Mouse (Mus musculus) MEL-GATA-1-ER (cell line): ENCODE measurements around the gene Mplkip.

ENCODE experiments used
- DNase-seq: peaks from one replicate; pipeline ENCODE4 v3.0.0-alpha.2; 2012; ENCODE audit warnings: low read depth; ENCODE audit errors: extremely low read depth

Mplkip gene

DNA sequence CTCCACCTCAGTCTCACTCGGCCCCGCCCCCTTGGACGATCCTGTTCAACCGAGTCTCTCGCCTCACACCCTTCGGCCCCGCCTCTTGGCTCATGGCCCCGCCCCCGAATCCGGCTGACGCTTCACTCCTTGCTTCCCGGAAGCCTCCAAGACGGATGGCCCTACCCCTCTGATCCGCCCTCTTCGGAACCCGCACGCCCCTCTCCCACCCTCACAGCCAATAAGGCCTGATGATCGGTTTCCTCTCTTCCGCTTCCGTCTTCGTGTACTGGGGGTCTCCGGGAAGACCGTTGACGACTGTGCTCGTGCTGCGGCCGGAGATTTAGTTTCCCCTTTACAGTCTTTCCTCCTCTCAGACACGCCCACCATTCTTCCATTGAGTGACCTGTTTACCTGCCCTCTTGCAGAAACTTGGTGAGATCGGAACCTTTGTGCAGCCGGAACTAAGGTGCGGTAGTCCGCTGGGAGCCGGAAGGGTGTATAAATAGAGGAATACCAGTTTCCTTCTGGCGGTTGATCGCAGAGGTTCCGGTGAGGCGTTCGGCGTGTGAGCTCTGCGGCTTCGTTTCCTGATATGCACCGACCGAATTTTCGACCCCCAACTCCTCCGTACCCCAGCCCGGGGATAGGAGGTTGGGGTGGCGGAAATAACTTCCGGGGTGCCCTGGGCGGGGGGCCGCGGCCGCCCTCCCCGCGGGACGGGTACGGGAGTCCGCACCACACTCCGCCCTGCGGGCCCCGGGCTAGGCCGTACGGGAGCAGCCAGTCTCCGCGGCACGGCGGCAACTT is at the start of gene Mplkip, which contains the start of gene Sugct:
Mplkip (plus strand) TSS at position 282 of the 789 bp plus-strand sequence.
Sugct (minus strand) TSS at position 643 of the 789 bp plus-strand sequence.
- peak; percentile 97 for DNase-seq

DNA sequence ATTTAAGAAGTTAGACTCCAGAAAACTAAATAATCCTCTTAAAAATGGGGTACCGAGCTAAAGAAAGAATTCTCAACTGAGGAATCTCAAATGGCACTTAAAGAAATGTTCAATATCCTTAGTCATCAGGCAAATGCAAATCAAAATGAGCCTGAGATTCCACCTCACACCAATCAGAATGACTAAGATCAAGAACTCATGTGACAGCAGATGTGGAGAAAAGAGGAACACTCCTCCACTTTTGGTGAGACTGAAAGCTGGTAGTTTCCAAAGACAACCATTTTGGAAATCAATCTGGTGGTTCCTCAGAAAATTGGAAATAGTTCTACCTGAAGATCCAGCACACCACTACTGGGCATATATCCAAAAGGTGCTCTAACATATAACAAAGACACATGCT is 27.6 kb upstream of the Mplkip start:
- DNase-seq: no peak

DNA sequence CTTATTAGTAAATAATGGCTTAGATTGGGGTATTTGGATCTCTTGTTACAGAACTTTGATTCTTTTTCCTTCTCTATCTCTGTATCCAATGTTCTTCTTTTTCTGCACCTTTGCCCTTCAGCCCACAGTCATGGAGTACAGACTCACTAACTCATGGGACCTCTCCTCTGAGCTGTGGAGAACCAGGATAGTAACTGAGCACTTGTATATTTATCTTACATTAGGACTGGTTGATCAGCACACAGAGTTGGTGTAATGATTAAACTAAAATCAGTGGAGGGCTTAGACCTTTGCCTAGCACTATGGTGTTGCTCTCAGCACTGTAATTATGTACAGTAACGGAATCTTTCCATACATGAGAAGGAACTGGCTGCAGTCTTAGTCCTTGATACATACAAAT is 23.9 kb upstream of the Mplkip start:
- DNase-seq: no peak

DNA sequence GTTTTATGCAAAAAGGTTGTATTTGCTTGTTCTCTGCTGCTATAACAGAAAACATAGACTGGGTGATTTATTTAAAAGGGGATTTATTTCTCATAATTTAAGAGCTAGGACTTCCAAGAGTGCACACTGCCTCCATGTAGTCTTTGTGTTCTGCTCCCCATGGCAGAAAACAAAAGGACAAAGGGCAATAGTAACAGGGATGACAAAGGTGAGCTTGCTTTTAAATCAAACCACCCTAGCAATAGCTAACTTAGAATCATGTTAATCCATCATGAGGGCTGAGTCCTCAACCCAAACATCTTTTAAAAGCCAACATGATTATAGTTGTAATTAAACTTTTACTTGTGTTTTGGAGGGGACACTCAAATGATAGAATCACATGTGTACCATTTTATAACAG is 5.5 kb upstream of the Mplkip start:
- no peak for DNase-seq

DNA sequence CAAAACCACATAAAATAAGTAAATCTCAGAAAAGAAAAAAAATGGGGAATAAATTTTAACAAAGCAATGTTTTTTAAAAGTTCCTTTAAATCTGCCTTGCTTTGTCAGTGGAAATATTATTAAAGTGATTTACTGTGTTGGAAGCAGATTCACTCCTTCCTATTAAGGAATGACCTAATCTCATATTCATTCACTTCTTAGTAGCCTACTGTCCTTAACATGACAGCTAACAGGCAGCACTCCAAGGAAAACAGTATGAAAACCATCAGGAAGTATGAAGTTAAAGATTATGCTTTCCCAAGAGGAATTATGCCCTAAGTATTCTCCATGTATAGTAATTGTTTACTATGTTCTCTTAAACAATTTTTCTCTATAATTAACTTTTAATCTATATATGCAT is 4.3 kb upstream of the Mplkip start:
- DNase-seq: no peak

DNA sequence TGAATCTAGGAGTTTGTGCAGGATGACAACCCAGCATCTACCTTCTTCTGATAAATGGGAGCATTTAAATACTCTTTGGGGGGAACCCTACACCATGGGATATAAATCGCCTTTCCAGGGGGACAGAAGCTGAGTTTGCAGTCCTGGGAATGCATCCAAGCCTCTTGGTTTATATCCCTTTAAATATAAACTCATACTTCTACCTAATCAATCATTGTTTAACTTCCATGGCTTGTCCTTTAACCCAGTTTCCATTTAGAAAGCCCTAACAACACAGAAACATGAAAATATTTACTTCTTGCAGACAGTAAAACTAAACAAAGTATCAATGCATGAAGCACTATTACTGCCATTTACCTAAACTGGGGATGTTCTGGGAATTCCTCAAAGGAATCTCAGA is 3.6 kb upstream of the Mplkip start:
- no peak for DNase-seq

DNA sequence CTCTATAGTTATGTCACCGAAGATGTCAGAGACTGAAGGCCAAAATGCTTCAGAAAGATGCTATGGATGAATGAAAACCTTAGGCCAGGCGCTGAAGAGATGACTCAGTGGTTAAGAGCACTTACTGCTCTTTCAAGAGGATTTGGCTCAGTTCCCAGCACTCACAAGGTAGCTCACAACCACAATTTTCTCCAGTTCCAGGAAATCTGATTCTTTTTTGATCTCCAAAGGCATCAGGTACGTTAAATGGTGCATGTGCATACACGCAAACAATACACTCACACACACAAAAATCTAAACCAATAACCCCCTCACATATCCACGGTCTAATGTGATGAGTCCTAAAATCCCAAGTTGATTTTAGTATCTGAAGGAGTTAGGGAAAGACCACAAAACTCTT is 1.2 kb upstream of the Mplkip start:
- peak; percentile 65 for DNase-seq

DNA sequence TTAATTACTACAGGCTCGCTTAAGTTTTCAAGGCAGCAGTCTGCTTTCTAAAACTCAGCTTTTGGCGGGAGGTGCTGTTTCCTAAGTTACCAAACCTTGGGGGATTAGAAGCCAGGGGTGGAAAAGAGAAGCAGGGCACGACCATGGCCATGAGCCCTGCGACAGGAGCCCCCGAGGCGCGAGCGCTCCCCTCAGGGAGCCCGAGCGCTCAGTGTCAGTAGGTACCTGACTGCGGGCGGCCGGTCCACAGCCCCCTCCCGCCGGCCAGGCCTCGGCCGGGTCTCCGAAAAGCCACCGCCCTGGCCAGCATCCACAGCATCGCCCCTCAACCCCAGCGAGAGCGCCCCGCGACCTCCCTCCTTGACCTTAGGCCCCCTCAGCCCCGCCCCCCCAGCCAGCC is 578 bp upstream of the Mplkip start:
- DNase-seq: no peak

DNA sequence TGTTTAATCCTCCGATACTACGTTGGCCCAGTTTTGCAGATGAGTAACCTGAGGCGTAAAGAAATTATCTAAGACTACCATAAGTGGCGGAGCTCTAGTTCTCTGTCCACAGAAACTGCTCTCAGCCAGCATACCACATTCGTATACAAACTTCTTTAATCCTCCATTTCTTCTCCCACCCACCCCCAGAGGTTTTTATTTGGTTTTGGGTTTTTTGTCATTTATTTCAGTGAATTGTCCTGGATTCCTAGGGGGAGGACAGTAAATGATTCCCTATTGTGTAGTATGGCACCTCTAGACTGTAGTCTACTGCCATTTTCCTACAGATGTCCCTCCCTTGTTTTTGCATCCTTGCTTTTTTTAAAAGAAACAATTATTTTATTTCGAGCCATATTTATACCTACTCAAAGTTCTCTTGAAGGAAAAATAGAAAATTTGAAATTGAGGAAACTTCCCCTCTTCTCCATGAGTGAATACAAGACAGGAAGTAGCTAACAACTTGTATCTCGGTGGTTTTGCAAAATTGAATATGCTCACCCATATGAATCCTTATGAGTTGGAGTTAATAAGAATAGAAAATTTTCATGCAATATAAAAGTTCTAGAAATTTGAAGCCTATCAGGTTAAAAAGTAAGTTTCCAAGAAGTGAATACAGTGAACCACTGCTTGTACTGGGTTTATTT is 1.0 kb downstream of the Mplkip start:
- DNase-seq: peak; percentile 28

DNA sequence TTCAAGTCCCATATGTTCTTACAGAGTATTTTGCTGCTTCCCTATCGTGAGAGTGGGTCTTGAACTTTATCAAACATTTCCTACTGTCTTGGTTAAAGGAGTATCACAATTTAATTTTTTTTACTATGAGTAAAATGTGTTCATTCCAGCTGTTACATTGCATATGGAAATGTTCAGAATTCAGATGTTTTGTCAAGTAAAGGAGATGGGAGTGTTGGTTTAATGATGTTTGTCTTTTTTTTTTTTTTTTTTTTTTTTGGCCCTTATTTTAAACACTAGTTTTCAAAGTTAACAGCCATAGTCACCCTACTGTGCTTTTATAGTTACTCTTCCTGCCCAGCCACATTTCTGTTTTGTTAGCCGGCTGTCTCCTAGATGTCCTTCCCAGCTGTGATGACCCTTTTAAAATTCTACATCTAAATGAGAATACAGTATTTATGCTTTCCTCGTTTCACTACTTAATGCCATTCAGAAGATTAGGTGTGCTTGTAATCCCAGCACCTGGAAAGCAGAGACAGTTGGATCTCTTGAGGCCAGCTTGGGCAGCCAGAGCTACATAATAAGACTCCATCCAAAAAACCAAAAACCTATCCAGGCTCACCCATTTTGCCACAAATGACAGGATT is 5.2 kb downstream of the Mplkip start:
- no peak for DNase-seq

DNA sequence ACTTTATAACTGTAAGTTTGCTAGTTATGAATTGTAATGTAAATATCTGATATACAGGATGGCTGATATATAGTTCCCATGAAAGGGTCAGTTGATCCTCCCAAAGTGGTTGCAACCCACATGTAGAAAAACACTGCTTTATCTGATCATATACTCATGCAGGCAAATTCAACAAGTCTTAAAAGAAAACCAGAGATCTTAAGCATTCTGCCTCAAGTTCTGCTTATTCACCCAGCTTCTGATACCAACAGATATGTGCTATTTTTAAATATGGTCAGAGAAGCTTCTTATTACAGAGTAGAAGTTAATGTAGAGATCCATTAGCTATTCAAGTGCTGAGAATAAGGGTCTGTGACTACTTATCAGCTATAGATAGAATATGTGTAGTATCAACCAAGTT is 6.3 kb downstream of the Mplkip start:
- no peak for DNase-seq

DNA sequence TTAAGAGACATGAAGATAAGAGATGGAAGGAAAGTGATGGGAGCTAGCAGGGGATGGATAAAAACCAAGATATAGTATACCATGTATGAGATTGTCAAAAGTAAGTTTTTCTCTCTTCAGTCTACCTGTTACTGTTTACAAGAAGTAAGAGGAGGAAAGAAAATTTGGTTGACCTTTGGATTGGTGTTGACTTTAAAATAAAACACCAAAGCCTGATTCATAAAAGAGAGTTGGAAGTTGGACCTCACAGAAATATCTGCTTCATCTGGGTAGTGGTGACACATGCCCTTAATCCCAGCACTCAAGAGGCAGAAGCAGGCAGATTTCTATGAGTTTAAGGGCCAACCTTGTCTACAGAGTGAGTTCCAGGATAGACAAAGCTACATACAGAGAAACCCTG is 7.3 kb downstream of the Mplkip start:
- DNase-seq: no peak

DNA sequence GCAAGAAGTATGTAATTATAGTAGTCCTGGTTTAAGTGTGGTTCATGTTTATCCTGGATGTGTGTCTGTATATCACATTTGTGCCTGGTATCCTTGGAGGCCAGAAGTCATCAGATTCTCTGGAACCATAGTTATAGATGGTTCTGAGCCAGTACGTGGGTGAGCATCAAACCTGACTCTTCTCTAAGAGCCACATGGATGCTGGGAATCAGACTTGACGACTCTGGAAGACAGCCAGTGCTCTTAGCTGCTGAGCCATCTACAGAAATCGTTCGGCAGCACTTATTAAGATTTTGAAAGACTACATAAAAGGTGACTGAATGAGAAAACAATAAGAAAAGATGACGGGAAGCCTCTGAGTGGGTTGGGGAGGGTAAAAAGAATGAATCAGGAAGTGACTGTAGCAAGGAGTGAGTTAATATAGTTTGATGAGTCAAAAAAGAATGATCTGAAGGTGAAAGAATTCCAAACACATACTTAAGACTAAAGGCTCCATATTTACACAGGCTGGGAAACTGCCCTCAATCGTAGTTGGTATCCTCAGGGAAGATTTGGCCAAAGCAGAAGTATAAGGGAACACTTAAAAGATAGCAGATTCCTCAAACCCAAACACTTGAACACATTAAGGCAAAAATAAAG is 10.3 kb downstream of the Mplkip start:
- no peak for DNase-seq

DNA sequence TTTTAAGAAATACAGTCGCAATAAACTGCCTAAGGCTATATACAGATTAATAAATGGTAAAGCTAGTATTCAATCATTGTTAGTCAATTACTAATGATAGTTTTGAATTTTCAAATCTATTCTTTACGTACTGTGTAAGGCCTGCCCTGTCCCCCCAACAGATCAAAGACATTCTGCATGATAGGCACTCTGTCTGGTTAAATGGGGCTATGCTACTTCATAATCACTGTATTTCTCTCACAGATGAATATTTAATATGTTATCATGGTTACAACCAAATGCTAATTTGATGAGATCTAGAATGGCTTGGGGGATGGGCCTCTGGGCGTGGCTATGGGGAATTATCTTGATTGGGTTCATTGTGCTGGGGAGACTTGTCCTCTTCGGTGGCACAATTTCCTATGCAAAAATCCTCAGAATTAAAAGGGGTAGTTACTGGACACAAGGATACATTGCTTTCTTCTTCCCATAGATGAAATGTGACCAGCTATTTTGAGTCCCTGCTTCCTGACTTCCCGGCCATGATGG is 13.9 kb downstream of the Mplkip start:
- no peak for DNase-seq

DNA sequence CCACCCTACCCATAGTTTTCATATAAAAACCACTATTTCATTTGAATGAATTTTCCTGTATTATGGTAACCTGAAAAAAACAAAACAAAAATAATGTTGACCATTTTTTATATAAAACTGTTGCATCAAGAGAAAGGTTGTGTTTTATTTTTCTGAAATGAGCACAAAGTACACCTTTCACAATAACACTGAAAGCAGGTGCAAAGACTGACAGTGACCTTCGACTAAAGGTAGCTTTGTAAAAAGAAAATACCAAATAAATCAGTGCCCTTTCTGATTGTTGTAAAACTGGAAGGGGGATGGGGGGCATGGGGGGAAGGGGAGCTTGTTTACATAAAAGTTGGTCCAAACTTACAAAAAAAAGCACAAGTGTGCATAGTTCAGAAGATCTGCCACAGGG is 22.4 kb downstream of the Mplkip start:
- no peak for DNase-seq

DNA sequence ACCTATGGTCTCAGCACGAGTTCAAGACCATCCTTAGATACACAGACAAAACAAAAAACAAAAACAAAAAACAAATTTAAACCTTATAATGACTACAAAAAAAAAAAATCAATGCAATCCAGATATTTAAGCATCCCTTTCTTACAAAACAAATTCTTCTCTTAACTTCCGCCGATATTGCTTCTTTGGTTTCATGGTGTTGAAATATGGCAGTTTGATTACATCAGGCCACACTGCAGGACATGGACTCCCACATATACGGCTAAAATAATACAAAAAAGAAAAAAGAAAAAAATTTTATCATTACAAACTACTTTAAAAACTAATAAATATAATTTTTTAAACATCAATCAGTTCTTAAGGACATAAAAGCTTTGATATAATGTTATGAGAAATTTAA is 32.9 kb downstream of the Mplkip start:
- DNase-seq: no peak

DNA sequence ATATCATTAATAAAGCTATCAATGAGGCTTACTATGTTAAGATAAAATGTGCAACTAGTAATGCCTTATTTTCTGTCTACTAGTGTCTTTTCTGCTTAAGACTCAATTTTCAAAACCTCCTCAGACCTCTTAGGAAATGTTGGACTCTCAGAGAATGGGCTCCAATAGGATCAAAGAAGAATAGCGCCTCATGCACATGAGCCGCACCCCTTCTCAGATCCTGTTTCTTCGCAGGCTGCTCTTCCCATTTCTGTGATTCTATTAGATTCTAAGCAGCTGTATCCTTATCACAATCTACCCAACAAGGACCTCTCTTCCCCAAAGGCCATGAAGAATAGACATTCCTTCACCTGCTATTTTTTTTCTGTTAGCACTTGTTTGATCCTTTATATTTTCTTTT is 33.8 kb downstream of the Mplkip start:
- DNase-seq: no peak
